Mouse (Mus musculus) ES-Bruce4 (cell line): ENCODE results near the gene Prkag2.

ENCODE experiments used
- CTCF ChIP-seq: IDR thresholded peaks from one replicate; pipeline ENCODE4 v1.8.1; 2011; ENCODE audit warnings: low read depth, low read length
- POLR2A ChIP-seq: IDR thresholded peaks from one replicate; pipeline ENCODE4 v1.8.1; 2011; ENCODE audit warnings: low read length; ENCODE audit not compliant: insufficient read depth

DNA sequence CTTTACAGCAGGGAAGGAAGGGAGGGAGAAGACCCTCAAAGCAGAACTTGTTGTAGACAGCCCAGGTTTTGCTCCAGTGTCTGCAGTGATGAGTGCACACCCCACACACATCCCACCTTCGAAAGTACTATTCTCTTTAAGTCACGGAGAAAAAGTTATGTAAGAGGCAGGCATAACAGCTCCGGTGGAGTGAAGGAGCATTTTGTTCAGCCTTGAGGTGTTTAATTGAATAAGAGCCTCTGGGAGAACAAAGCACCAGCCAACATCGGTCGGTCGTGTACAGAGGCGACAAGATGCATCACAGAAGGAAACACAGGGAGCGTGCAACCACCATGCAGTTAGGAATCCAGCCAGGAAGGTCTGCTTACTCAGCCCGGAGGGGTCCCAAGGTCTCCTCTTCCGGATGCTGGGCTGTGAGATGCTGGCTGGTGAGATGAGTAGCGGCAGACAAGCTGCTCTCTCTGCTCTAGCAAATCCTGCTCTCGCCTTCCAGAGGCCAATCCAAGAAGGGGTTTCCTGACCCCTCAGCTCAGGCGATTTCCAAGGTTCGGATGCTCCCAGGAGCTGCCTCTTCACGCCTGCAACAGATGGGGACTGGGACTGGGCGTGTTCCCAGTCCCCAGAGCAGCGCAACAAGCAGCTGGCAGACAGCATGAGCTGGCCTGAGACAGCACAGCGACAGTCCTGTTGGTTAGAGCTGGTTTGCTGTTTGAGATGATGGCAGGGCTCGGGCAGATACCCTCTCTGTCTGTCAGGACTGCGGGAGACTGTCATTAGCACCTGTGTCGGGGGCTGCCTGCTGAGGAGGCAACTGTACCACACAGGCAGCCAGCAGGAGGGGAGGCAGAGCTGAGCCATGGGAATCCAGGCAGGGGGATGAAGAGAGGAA lies 41.3 kb downstream of the Prkag2 start:
- TF ChIP-seq CTCF (no peak), POLR2A (no peak)
